Mouse (Mus musculus) ZHBTc4 (cell line): Measurements from ENCODE around the gene Klhdc2.

Experiments used
- DNase-seq: peaks from one replicate; pipeline ENCODE4 v3.0.0-alpha.2; 2011; ENCODE audit warnings: low read depth, low spot score

Gene Klhdc2

GRCm38 (mm10) chr12:69300391-69300790 lies 3.9 kb downstream of the Klhdc2 start:
- no peak for DNase-seq

GRCm38 (mm10) chr12:69302171-69302570 lies 5.7 kb downstream of the Klhdc2 start:
- no peak for DNase-seq

GRCm38 (mm10) chr12:69304051-69304450 lies 7.6 kb downstream of the Klhdc2 start:
- no peak for DNase-seq

- DNase-seq: peak; percentile 27
Observed at GRCm38 (mm10) chr12:69306333-69306732, 9.9 kb downstream of the Klhdc2 start.

GRCm38 (mm10) chr12:69309659-69310058 lies 13.2 kb downstream of the Klhdc2 start:
- no peak for DNase-seq

GRCm38 (mm10) chr12:69318431-69318830 lies 21.9 kb downstream of the Klhdc2 start:
- no peak for DNase-seq

- DNase-seq: no peak
Observed at GRCm38 (mm10) chr12:69331187-69331586, 34.7 kb downstream of the Klhdc2 start.

GRCm38 (mm10) chr12:69332147-69332546 lies 35.7 kb downstream of the Klhdc2 start:
- no peak for DNase-seq

GRCm38 (mm10) chr12:69333547-69333946 lies 37.1 kb downstream of the Klhdc2 start:
- peak; percentile 64 for DNase-seq

- no peak for DNase-seq
Observed at GRCm38 (mm10) chr12:69349928-69350327, 53.4 kb downstream of the Klhdc2 start.

- peak; percentile 42 for DNase-seq
Observed at GRCm38 (mm10) chr12:69351685-69352084, 55.2 kb downstream of the Klhdc2 start.

GRCm38 (mm10) chr12:69356546-69357299 lies 60.2 kb downstream of the Klhdc2 start, which contains the start of gene Nemf:
Gene Nemf, minus strand, starts transcription at chr12:69357165.
- DNase-seq: peak; percentile 92

- DNase-seq: no peak
Observed at GRCm38 (mm10) chr12:69357300-69357646, 60.8 kb downstream of the Klhdc2 start.
